Mouse (Mus musculus): Measurements from ENCODE around the gene Cxcr3. TPM values are rescaled to one million over a fixed set of nuclear protein-coding genes. Genes with fewer than 3 reads are reported as not detected.

Cxcr3 gene
- 0.34 TPM for polyA plus RNA-seq (2014; fragmentation: Illumina TruSeq; extraction: RNeasy Lipid Tissue Mini Kit (QIAGEN cat#74804); ENCODE audit: low read depth, low replicate concordance)

GRCm38 (mm10) chrX:101733828-101734319, at the start of gene Cxcr3:
Gene Cxcr3 (minus strand): TSS chrX:101734269.

Other genes starting within 250 kb of the Cxcr3 start
- gene Taf1, start 201.5 kb downstream of the Cxcr3 start, polyA plus RNA-seq (2014; fragmentation: Illumina TruSeq; extraction: RNeasy Lipid Tissue Mini Kit (QIAGEN cat#74804); ENCODE audit: low read depth, low replicate concordance): 19.3 TPM
- 83.9 TPM for gene Ogt, start 94.2 kb downstream of the Cxcr3 start, polyA plus RNA-seq (2014; fragmentation: Illumina TruSeq; extraction: RNeasy Lipid Tissue Mini Kit (QIAGEN cat#74804); ENCODE audit: low read depth, low replicate concordance)
- not detected for gene Gm4779, start 60.2 kb upstream of the Cxcr3 start, polyA plus RNA-seq (2014; fragmentation: Illumina TruSeq; extraction: RNeasy Lipid Tissue Mini Kit (QIAGEN cat#74804); ENCODE audit: low read depth, low replicate concordance)
- gene 8030474K03Rik, start 60.4 kb upstream of the Cxcr3 start, polyA plus RNA-seq (2014; fragmentation: Illumina TruSeq; extraction: RNeasy Lipid Tissue Mini Kit (QIAGEN cat#74804); ENCODE audit: low read depth, low replicate concordance): not detected
- gene Nhsl2, start 115.1 kb upstream of the Cxcr3 start, polyA plus RNA-seq (2014; fragmentation: Illumina TruSeq; extraction: RNeasy Lipid Tissue Mini Kit (QIAGEN cat#74804); ENCODE audit: low read depth, low replicate concordance): 2.0 TPM

All from heart, adult 10 weeks (tissue).